Mouse (Mus musculus): Measurements from ENCODE around the gene Mcidas. TPM values are rescaled to one million over a fixed set of nuclear protein-coding genes. Genes with fewer than 3 reads are reported as not detected.
"Not testable (repeated sequence)": the region's sequence is repeated elsewhere in the genome, so short reads cannot be mapped to it uniquely, and the experiment has no call there.

The Mcidas gene
- total RNA-seq, 2 experiments from 2014 or later, result not detected

DNA sequence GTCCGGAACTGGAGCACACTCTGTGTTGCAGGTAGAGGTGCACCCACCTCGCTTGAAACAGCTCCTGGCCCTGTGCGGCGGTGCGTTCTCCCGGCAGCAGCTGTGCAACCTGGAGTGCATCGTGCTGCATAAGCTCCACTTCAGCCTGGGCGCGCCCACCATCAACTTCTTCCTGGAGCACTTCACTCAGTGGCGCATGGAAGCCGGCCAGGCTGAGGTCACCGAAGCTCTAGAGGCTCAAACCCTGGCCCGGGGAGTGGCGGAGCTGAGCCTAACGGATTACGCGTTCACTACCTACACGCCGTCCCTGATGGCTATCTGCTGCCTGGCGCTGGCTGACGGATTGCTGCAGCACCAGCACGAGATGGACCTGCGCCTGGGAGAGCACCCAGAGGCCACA, 4.1 kb upstream of the Mcidas start:
- DNase-seq, result peak; percentile 29
- intact Hi-C loops (cut with DNase I), result loop anchor here (5.0 kb wide), 1 partner anchor 48 kb away; the partner anchor contains the start of gene Cdc20b
- Histone ChIP-seq H3K27ac (no peak overlapping the region), H3K4me3 (no peak overlapping the region)
- TF ChIP-seq CTCF (IDR thresholded peaks at IDR 0.05), result no peak

DNA sequence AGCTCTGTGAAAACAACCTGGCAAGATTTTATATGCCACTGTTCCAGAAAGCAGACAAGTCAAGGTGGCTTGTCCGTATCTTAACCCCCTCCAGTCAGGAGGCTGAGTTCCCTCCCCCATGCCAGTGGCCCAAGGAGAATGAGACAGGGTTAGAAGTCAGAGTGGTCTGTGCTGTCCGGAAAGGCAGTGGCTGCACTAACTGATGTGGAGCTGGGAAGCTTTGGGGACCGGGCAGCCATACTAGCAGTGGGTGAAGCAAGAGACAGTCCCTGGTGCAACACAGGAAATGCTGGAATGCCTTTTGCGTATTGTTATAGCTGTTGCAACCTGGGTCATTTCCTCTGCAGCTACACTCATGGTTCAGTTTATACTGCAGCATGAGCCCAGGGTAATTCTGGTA, 3.3 kb upstream of the Mcidas start:
- no peak overlapping the region for H3K4me3 ChIP-seq
- no peak for DNase-seq
- intact Hi-C loops (cut with DNase I), result no loop called here
- no peak overlapping the region for H3K27ac ChIP-seq
- TF ChIP-seq CTCF (IDR thresholded peaks at IDR 0.05), result no peak

DNA sequence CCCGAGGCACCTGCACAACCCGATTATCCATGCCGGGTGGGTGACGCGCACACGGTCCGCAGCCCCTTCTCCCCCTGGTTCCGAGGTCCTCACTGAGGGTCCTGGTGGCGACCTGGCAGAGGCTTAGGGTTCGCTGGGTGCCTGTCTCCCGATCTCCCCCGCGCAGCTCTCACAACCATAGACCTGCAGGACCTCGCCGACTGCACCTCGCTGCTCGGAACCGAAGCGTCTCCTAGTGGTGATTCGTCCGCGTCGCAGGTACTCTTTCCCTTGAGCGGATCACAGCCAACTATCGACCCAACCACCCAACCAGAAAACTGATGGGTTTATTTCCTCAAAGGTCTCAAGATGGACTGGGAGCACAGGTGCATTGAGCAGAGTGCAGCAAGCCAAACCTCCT, 546 bp downstream of the Mcidas start:
- DNase-seq, result peak; percentile 49
- peak; percentile 65 for TF ChIP-seq CTCF (IDR thresholded peaks at IDR 0.05)
- Histone ChIP-seq H3K4me3 (peak overlapping the region; percentile 63), H3K27ac (no peak overlapping the region)
- intact Hi-C loops (cut with DNase I), result no loop called here

DNA sequence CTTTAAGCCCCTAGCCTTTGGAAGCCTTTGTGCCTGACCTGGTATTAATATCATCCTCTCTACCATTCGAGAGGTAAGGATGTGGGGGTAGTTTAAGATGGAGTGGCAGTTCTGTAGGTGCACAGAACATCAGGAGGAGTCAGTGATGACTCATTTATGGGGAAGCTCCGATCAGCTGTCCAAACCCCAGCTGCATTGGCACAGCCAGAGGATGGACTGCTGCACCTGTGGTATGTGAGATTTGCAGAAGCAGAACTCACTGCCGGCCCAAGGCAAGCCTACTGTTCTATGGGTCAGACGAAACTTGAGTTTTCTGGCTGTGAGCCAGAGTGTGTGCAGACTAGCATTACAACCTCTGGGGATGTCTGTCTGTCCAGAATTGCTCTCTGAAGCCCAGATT, 2.8 kb downstream of the Mcidas start:
- no peak for DNase-seq
- H3K4me3 ChIP-seq, result no peak overlapping the region
- no peak overlapping the region for H3K27ac ChIP-seq
- intact Hi-C loops (cut with DNase I), result no loop called here
- no peak for TF ChIP-seq CTCF (IDR thresholded peaks at IDR 0.05)

DNA sequence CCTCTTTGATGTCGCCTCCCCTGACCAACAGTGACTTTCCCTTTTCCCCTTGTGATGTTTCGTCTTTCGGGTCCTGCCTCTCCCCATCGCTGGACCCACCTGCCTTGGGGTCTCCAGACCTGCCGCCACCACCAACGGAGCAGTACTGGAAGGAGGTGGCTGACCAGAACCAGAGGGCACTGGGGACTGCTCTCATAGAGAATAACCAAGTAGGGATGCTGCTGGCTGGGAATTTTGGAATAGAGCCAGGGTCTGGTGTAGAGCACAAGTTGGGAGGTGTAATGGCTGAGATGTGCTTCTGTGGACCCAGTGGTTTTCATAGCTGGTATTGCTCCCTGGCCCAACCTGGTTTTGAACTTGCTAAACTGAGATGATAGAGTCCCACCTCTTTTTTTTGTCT, 3.7 kb downstream of the Mcidas start:
- intact Hi-C loops (cut with DNase I), result no loop called here
- TF ChIP-seq CTCF (IDR thresholded peaks at IDR 0.05), result no peak

DNA sequence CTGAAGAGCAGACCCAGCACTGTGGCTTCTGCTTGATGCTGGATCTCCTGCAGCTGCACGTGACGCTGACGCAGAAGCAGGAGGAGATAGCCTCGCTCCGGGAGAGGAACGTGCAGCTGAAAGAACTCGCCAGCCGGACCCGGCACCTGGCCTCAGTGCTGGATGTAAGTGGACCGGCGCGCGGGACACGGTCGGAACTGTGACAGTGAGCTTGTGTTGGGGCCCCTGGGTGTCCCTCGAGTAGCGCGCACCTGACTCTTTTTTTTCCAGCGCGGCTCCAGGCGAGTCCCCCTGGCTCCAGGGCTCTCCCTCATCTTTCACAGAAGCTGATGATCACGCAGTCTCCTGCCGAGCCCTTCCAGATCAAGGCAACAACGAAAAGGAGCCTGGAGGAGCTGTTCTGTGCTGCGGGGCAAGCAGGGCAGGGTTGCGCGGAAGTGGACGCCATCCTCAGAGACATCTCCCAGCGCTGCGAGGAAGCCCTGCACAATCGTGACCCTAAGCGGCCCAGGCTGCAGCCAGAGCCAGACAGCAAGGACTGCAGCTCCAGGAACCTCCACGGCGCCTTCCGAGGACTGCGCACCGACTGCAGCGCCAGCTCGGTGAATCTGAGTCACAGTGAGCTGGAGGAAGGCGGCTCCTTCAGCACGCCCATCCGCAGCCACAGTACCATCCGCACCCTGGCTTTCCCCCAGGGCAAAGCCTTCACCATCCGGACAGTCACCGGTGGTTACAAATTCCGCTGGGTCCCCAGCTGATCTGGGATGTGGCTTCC, 5.0 kb downstream of the Mcidas start:
- peak overlapping the region; percentile 59 for H3K4me3 ChIP-seq
- H3K27ac ChIP-seq, result no peak overlapping the region
- DNase-seq, result peak; percentile 35
- intact Hi-C loops (cut with DNase I), result no loop called here
- no peak for TF ChIP-seq CTCF (IDR thresholded peaks at IDR 0.05)

More for the DNA sequence above, 3.7 kb downstream of the Mcidas start:
- H3K27ac ChIP-seq, result no peak overlapping the region
- no peak overlapping the region for H3K4me3 ChIP-seq
- no peak for DNase-seq

DNA sequence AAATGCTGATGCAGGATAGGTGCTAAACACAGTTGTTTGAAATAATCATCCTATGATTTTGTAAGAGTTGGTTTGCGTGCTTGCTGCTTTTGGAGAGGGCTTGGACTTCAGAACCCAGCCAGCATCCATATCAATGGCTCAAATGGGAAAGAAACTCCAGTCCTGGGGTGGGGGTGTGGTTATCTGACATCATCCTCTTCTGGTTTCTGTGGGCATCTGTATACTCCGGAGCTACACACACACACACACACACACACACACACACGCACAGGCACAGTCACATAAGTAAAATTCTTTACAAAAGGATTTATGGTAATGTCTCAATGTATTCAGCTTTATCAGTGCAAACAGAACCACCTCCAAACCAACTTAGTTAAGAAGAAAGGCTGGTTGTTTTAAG, 6.4 kb downstream of the Mcidas start:
- intact Hi-C loops (cut with DNase I), result no loop called here

DNA sequence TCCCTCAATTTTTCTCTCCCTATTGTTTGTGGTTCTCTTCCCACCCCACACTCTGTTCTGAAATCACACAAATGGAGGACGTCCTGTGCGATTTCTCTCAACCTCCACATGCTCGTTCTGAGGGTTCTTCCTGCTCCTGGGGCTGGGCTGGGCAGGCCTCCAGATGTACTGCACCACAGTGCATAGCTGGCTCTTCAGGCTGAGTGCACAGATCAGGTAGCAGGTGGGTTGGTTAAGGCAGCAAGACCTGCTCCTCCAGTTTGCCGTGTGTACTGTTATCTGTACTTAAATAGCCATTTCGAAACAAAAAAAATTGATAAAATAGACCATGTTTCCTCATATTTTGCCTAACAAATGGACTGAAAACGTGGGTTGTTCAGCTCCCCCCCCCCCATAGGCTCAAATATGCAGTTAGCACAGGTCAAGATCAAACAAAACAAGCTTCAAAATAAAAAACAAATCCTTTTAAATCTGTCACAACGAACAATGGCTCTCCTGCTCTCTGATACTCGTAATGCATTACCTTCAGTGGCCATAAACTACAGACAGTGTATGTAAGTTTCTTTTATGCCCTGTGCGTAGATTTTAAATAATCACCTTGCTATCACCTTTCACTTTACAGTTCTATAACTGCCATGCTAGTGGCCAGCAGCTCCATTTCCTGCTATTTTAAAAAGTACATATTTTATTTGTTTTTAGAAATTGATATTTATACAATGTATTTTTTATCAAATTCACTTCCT, 7.1 kb downstream of the Mcidas start:
- Histone ChIP-seq H3K27ac (no peak overlapping the region), H3K4me3 (no peak overlapping the region)
- intact Hi-C loops (cut with DNase I), result no loop called here
- no peak for DNase-seq
- TF ChIP-seq CTCF (IDR thresholded peaks at IDR 0.05), result no peak

More for the DNA sequence above, 6.4 kb downstream of the Mcidas start:
- TF ChIP-seq CTCF (IDR thresholded peaks at IDR 0.05), result no peak
- DNase-seq, result no peak
- H3K27ac ChIP-seq, result no peak overlapping the region
- H3K4me3 ChIP-seq, result no peak overlapping the region

DNA sequence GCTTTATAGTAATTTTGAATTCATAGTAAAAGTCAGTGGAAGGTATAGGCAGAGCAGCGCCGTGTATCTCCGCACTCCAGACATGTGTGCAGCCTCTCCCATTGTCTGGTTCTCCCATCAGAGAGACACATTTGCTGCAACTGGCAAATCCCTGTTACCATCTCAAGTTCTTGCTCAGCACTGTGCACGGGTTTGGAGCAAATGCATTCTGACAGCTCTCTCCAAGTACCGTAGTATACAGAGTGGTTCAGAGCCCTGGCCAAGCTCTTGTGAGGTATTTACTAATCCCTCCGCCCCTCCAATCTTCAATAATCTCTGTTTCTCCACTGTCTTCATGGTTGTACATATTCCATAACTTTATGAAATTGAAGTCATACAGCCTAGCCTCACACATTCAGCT, 19.0 kb downstream of the Mcidas start:
- no peak for TF ChIP-seq CTCF (IDR thresholded peaks at IDR 0.05)
- Histone ChIP-seq H3K4me3 (peak overlapping the region; percentile 65; the same call in 1 of the 2 replicates), H3K27ac (no peak overlapping the region)
- intact Hi-C loops (cut with DNase I), result no loop called here
- DNase-seq, result no peak

DNA sequence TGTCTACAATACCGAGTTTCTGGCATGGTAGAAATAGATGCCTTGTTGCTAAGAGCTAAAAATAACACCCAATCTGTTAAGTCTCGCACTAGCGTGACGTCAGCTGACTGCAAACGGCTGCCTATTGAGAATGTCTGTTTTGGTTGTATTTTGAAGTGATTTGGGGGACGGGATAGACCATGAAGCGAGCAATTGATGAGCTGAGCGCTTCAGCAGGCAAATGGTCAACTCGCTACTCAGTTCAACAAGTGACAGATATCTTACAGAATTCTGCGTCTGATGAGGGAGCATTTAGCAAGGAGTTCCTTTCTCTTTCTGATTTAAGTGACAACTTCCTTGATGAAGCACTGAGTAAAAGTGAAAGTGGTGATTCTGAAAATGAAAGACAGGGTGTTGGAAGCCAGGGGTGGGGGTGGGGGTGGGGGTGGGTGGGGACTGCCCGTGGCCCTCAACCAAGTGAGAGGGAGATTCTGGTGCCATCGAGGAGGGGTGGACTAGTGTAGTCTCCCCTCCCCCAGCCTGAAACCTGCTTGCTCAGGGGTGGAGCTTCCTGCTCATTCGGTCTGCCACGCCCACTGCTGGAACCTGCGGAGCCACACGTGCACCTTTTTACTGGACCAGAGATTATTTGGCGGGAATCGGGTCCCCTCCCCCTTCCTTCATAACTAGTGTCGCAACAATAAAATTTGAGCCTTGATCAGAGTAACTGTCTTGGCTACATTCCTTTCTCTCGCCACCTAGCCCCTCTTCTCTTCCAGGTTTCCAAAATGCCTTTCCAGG, 19.7 kb downstream of the Mcidas start:
- H3K27ac ChIP-seq; intact Hi-C loops (cut with DNase I); DNase-seq: not testable (repeated sequence)
- peak overlapping the region; percentile 65 for H3K4me3 ChIP-seq

DNA sequence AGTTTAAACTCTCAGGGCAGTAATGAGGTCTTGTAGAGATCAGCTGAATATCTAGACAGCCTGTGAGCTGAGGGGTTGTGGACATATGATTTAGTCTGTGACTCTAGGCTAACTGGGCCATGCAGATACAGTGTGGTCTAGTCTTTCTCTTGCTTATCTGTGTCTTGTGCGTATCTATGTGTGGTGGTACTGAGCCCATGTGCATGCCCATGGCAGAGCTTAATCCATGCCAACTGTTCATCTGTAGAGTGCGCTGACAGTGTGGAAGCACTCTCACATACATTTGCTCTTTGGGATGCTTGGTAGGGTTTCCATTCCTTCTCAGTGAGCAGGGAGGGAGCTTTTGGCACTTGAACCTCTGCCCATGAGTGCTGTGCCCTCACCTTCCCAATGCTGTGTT, 27.9 kb downstream of the Mcidas start:
- intact Hi-C loops (cut with DNase I), result no loop called here

DNA sequence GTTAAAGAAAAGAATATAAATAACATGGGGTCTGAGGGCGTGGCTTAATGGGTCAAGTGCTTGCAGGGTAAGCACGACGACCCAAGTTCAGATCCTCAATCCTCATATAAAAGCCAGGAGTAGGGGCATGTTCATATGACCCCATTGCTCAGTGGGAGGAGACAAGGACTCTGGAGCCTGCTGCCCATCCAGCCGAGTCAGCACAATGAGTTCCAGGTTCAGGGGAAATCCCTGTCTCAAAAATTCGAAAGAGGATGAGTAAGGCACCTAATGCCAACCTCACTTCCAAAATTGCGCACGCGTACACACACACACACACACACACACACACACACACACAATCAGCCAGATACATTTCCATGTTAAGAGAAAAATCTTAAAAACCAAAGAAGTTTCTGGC, 28.8 kb downstream of the Mcidas start:
- no peak overlapping the region for H3K27ac ChIP-seq
- H3K4me3 ChIP-seq, result no peak overlapping the region
- DNase-seq, result no peak
- no peak for TF ChIP-seq CTCF (IDR thresholded peaks at IDR 0.05)
- intact Hi-C loops (cut with DNase I), result no loop called here

More for the DNA sequence above, 27.9 kb downstream of the Mcidas start:
- no peak for DNase-seq
- no peak overlapping the region for H3K27ac ChIP-seq
- H3K4me3 ChIP-seq, result no peak overlapping the region
- no peak for TF ChIP-seq CTCF (IDR thresholded peaks at IDR 0.05)

All from gastrocnemius, adult 2 months (tissue).